Mouse (Mus musculus) midbrain, embryonic 11.5 days (tissue): ENCODE results near the gene Tnik. TPM values are rescaled to one million over a fixed set of nuclear protein-coding genes. Genes with fewer than 3 reads are reported as not detected.

Experiments used
- ATAC-seq: fragments of 200-750 bp; cut with Nextera tagmentation; 2 replicates; pipeline ENCODE4 v1.8.0; 2017; ENCODE audit warnings: moderate TSS enrichment, moderate library complexity; ENCODE audit not compliant: low FRiP score
- DNase-seq: peaks from one replicate; pipeline ENCODE4 v3.0.0; 2015; ENCODE audit warnings: low spot score; ENCODE audit errors: missing footprints
- H3K27ac ChIP-seq: fragments of 300-500 bp; sonication (generic); 2 replicates; pipeline ENCODE4 v1.5.1; 2014; ENCODE audit warnings: low read depth, low read length
- H3K27me3 ChIP-seq: fragments of 300-500 bp; sonication (generic); 2 replicates; pipeline ENCODE4 v1.6.1; 2014; ENCODE audit warnings: mild to moderate bottlenecking, low read length, moderate library complexity, mixed read lengths; ENCODE audit not compliant: control insufficient read depth, insufficient read depth
- H3K36me3 ChIP-seq: fragments of 300-500 bp; sonication (generic); 2 replicates; pipeline ENCODE4 v1.6.1; 2014; ENCODE audit warnings: mild to moderate bottlenecking, low read length, moderate library complexity, mixed read lengths; ENCODE audit not compliant: control insufficient read depth, insufficient read depth
- H3K4me1 ChIP-seq: fragments of 300-500 bp; sonication (generic); 2 replicates; pipeline ENCODE4 v1.6.1; 2014; ENCODE audit warnings: low read length; ENCODE audit not compliant: control insufficient read depth, insufficient read depth
- H3K4me2 ChIP-seq: fragments of 300-500 bp; sonication (generic); 2 replicates; pipeline ENCODE4 v1.6.1; 2014; ENCODE audit warnings: mild to moderate bottlenecking, moderate library complexity
- H3K4me3 ChIP-seq: fragments of 300-500 bp; sonication (generic); 2 replicates; pipeline ENCODE4 v1.5.1; 2014; ENCODE audit warnings: low read depth, low read length
- H3K9ac ChIP-seq: fragments of 300-500 bp; sonication (generic); 2 replicates; pipeline ENCODE4 v1.6.1; 2014; ENCODE audit warnings: low read length
- H3K9me3 ChIP-seq: fragments of 300-500 bp; sonication (generic); 2 replicates; pipeline ENCODE4 v1.6.1; 2016; ENCODE audit warnings: low read length; ENCODE audit not compliant: control insufficient read depth
- WGBS: fragments of 180-500 bp; shearing (Covaris S2); extraction: QIAGEN DNeasy Blood & Tissue Kit; methylation state at CpG from one replicate; pipeline ENCODE4 v1.1.7; 2014; 5-methylcytosine and 5-hydroxymethylcytosine counted together
- polyA plus RNA-seq: library from polyadenylated mRNA; unstranded; fragments of >200 nt; fragmentation: Nextera tagmentation; extraction: Ambion mirVana; gene quantifications from 2 replicates; pipeline ENCODE4 v1.2.1, GENCODE M21; 2014

The Tnik gene
- polyA plus RNA-seq, 1 experiment from 2014 or later: 21.2 TPM

DNA sequence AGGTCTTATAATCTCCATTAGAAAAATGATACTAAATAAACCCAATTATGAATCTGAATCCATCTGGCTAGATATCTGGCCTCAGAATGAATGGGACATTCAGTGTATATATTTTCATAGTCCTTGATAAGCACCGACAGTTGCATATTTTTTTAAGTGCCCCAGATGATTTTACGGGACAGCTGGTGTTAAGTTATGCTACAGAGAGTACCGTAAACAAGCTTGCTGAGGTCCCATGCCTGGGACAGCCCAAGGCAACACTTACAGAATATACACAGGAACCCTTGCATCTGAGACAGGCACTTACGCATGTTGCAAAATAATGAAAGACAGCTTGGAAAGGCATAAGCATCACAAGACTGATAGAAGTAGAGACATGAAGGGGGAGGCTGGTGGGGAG lies 34.1 kb upstream of the Tnik start:
- H3K4me1 ChIP-seq: peaks cover 16% of the 10 kb centered on the region
- H3K4me3 ChIP-seq: no peak overlapping the region
- no peak for DNase-seq
- 87% methylated on average over 4 of the region's 4 CpGs for WGBS
- H3K9me3 ChIP-seq: no peaks in the 10 kb centered on the region
- no peak for ATAC-seq
- H3K27me3 ChIP-seq: no peaks in the 10 kb centered on the region
- no peak overlapping the region for H3K9ac ChIP-seq
- no peaks in the 10 kb centered on the region for H3K36me3 ChIP-seq
- no peak overlapping the region for H3K4me2 ChIP-seq
- no peak overlapping the region for H3K27ac ChIP-seq

DNA sequence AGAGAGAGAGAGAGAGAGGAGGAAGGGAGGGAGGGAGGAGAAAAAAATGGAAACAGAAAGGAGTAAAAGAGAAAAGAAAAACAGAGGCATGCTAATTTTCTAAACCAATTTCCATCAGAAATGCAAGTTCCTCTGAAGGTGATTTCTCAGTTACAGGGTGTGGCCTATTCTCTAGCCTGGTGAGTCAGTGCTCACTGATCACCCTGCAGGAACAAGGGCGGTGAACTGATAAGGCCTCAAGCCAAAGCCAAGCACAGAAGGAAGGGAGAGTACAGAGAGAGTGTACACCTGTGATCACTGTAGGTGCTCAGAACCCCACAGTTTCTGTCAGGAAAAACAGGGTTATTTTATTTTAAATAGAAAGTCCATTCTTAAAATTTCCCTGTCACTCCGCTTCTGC lies 33.5 kb upstream of the Tnik start:
- no peaks in the 10 kb centered on the region for H3K9me3 ChIP-seq
- H3K4me1 ChIP-seq: peaks cover 11% of the 10 kb centered on the region
- no peaks in the 10 kb centered on the region for H3K27me3 ChIP-seq
- 84% methylated on average over 2 of the region's 2 CpGs for WGBS
- no peak for ATAC-seq
- no peak overlapping the region for H3K4me3 ChIP-seq
- H3K4me2 ChIP-seq: no peak overlapping the region
- DNase-seq: no peak
- H3K9ac ChIP-seq: no peak overlapping the region
- H3K36me3 ChIP-seq: no peaks in the 10 kb centered on the region
- no peak overlapping the region for H3K27ac ChIP-seq

DNA sequence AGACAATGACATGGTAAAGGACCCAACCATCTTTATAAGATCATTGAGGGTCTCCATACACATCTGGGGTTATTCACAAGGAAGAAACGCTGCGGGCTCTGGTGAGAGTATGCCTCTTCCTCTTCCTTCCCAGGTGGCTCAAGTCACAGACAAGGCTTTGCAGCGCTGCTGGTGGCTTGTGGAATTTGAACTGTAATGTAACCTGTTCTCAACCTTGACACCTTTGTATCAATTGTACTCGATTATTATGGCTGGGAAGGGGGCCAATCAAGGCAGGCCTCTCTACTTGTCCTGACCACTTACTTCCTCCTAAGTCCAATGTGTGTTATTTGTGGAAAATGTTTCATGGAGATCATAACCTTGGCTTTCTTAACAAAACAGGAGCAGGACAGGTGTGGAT lies 30.1 kb upstream of the Tnik start:
- 88% methylated on average over 4 of the region's 4 CpGs for WGBS
- Histone ChIP-seq H3K27me3 (no peaks in the 10 kb centered on the region), H3K9ac (no peak overlapping the region), H3K36me3 (no peaks in the 10 kb centered on the region), H3K4me1 (no peaks in the 10 kb centered on the region), H3K27ac (no peak overlapping the region), H3K4me2 (no peak overlapping the region), H3K4me3 (no peak overlapping the region), H3K9me3 (no peaks in the 10 kb centered on the region)
- ATAC-seq (no peak), DNase-seq (no peak)

- ATAC-seq: no peak
- H3K27me3 ChIP-seq: no peaks in the 10 kb centered on the region
These were observed 28.8 kb upstream of the Tnik start for GRCm38 (mm10) chr3:28234179-28234578.

DNA sequence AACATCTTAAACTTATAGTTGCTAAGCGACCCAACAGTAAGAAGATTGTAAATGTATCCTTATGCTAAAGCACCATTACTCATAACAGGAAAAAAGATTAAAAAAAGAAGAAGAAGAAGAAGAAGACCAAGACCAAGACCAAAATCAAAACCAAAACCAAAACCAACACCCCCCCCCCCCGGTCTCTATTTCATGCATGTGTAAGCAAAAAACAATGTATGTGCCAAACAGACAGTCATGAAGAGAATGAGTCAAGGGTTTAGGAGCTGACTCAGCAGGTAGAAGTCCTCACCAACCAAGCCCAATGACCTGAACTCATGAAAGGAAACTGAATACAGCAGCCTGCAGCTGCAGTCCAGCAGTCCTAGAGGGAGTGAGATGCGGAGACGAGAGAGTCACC lies 26.3 kb upstream of the Tnik start:
- no peak for ATAC-seq
- no peaks in the 10 kb centered on the region for H3K4me1 ChIP-seq
- no peaks in the 10 kb centered on the region for H3K27me3 ChIP-seq
- H3K4me3 ChIP-seq: no peak overlapping the region
- no peak overlapping the region for H3K4me2 ChIP-seq
- H3K9ac ChIP-seq: no peak overlapping the region
- 93% methylated on average over 4 of the region's 4 CpGs for WGBS
- no peak overlapping the region for H3K27ac ChIP-seq
- no peaks in the 10 kb centered on the region for H3K9me3 ChIP-seq
- DNase-seq: no peak
- H3K36me3 ChIP-seq: no peaks in the 10 kb centered on the region

More at GRCm38 (mm10) chr3:28234179-28234578, 28.8 kb upstream of the Tnik start:
- 87% methylated on average over 7 of the region's 7 CpGs for WGBS
- H3K9me3 ChIP-seq: no peaks in the 10 kb centered on the region
- no peak overlapping the region for H3K4me2 ChIP-seq
- H3K4me3 ChIP-seq: no peak overlapping the region
- no peaks in the 10 kb centered on the region for H3K4me1 ChIP-seq
- DNase-seq: no peak
- H3K36me3 ChIP-seq: no peaks in the 10 kb centered on the region
- H3K9ac ChIP-seq: no peak overlapping the region
- no peak overlapping the region for H3K27ac ChIP-seq

DNA sequence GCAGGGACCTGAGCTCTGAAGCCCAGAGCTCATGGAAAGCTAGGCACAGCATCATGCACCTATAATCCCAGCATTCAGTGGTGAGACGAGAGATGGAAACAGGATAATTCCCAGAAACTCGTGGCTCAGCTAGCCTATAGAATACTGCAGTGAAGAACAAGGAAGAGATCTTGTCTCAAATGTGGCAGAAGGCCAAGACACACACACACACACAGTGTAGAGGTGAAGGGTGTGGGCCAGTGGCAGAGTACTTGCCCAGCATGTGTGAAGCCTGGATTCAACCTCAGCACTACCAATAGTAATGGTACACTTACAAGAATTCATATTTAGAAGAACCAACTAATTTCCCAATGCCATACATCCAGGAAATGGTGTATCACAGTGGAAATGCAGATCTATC lies 24.9 kb upstream of the Tnik start:
- Histone ChIP-seq H3K27me3 (no peaks in the 10 kb centered on the region), H3K36me3 (no peaks in the 10 kb centered on the region), H3K4me1 (no peaks in the 10 kb centered on the region), H3K27ac (no peak overlapping the region), H3K4me2 (no peak overlapping the region), H3K4me3 (no peak overlapping the region), H3K9me3 (no peaks in the 10 kb centered on the region), H3K9ac (no peak overlapping the region)
- 77% methylated on average over 2 of the region's 2 CpGs for WGBS
- DNase-seq (no peak), ATAC-seq (no peak)

DNA sequence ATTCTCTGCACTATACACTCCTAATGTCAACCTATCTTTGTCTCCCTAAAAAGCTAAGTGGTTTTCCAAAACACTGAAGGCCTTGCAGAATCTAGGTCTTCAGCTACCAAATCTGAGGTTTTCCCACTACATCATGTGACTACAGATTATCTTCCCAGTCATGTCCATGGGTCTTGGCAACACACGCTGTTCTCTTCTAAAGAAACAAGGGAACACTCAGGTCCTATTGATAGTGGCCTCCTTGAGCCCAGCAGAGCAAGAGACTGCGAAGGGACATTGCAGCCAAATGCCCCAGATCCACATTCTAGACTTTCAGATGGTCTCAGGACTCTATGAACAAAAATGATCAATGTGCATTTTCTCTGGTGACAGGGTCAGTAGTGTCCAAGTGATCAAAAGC lies 20.5 kb upstream of the Tnik start:
- Histone ChIP-seq H3K4me1 (no peaks in the 10 kb centered on the region), H3K4me3 (no peak overlapping the region), H3K27ac (no peak overlapping the region), H3K27me3 (no peaks in the 10 kb centered on the region), H3K9ac (no peak overlapping the region), H3K36me3 (no peaks in the 10 kb centered on the region), H3K9me3 (no peaks in the 10 kb centered on the region), H3K4me2 (no peak overlapping the region)
- ATAC-seq (no peak), DNase-seq (no peak)
- WGBS: 82% methylated on average over 2 of the region's 2 CpGs

GRCm38 (mm10) chr3:28244244-28244890 lies 18.6 kb upstream of the Tnik start:
- no peak for DNase-seq

GRCm38 (mm10) chr3:28248255-28248957 lies 14.6 kb upstream of the Tnik start:
- Histone ChIP-seq H3K9me3 (no peaks in the 10 kb centered on the region), H3K9ac (no peak overlapping the region), H3K4me2 (no peak overlapping the region), H3K27ac (no peak overlapping the region), H3K27me3 (no peaks in the 10 kb centered on the region), H3K4me3 (no peak overlapping the region), H3K4me1 (peaks cover 5% of the 10 kb centered on the region), H3K36me3 (no peaks in the 10 kb centered on the region)
- ATAC-seq: no peak
- WGBS: 78% methylated on average over 3 of the region's 3 CpGs
- no peak for DNase-seq

More at GRCm38 (mm10) chr3:28244244-28244890, 18.6 kb upstream of the Tnik start:
- Histone ChIP-seq H3K27ac (no peak overlapping the region), H3K4me2 (no peak overlapping the region), H3K9me3 (no peaks in the 10 kb centered on the region), H3K4me3 (no peak overlapping the region), H3K27me3 (no peaks in the 10 kb centered on the region), H3K4me1 (no peaks in the 10 kb centered on the region; the same call in 1 of the 2 replicates), H3K36me3 (no peaks in the 10 kb centered on the region), H3K9ac (no peak overlapping the region)
- no peak for ATAC-seq
- WGBS: 81% methylated on average over 5 of the region's 5 CpGs
